Mouse (Mus musculus) embryo, embryonic 11.5 days (tissue): ENCODE measurements around the gene Mta1.

Source experiments
- DNase-seq: peaks from one replicate; pipeline ENCODE4 v3.0.0-alpha.2; 2012; ENCODE audit warnings: low read depth, low spot score

Mta1 gene

DNA sequence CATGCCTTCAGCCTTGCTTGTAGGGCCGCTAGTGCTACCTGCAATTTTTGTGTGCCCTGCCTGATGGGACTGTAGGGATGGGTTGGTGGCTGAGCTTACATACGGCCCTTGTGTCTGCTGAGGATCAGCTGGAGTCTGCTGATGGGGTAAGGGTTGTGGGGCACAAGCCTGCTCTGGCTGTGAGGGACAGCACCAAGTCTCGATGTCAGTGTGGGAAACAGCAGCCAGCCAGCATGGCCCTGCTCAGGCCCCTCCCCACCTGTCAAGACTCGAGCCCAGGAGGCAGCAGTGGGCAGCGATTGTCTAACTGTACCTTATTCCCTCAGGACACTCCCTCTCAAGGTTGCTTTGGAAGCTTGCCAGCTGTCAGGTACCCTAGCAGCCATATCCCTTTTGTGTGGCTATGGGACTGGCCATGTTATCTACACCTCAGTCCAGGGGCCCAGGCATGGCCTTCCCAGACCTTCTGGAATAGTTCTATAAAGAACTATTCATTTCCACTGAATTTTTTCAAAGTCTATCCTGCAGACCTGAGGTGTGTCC lies 35.9 kb downstream of the Mta1 start:
- no peak for DNase-seq

DNA sequence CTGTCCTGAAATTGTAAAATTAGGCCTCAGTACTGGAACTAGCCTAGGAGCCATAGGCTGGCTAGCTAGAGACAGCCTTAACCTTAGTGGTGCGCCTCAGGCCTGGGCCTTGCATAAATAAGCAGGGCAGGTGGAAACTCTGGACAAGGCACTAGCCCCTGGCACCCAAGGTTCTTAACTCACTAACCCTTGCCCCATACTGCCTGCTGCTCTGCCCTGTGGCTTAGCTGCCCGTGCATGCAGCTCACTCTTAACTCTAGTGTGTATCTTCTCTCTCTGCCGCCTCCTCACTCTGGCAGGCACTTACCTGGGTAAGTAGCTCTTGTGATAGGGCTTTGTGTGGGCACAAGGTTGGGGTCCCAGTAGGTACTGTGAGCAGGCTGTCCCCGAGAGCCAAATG lies 36.4 kb downstream of the Mta1 start:
- no peak for DNase-seq

DNA sequence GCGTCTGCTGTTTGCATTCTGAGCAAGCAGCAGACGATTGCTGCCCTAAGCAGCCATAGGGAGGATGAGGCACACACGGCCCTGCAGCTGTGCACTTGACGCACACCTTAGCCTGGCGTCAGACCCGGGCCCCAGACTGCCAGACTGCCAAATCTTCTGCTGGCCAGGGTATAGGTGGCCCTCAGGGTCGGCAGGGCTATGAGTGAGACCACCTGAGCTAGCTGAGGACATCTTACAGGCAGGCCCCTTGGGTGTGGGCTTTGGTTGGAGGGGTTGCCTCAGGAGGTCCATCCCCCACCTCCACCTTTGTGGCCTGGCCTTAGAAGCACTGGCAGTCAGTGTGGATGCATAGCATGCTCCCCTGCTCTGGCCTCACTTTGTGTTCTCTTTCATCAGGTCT lies 37.3 kb downstream of the Mta1 start:
- DNase-seq = no peak

DNA sequence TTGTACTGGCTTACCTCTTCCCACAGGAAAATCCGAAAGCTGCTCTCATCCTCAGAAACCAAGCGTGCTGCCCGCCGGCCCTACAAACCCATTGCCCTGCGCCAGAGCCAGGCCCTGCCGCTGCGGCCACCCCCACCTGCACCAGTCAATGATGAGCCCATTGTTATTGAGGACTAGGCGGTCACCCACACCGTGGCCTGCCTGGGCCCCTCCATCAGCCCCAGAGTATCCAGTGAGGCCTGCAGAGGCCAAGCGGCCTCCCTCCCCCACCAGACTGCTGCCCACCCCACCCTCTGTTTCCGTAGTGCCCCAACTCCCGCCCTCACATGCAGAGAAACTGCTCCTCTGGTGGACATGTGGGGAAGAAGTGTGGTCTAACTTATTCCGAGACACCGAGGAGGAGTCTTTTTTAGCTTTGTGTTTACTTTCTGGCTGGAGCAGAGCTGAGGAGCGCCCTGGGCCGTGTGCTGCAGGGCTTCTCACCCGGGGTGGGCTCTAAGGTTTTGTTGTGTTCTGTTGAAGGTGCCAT lies 38.5 kb downstream of the Mta1 start:
- no peak for DNase-seq

DNA sequence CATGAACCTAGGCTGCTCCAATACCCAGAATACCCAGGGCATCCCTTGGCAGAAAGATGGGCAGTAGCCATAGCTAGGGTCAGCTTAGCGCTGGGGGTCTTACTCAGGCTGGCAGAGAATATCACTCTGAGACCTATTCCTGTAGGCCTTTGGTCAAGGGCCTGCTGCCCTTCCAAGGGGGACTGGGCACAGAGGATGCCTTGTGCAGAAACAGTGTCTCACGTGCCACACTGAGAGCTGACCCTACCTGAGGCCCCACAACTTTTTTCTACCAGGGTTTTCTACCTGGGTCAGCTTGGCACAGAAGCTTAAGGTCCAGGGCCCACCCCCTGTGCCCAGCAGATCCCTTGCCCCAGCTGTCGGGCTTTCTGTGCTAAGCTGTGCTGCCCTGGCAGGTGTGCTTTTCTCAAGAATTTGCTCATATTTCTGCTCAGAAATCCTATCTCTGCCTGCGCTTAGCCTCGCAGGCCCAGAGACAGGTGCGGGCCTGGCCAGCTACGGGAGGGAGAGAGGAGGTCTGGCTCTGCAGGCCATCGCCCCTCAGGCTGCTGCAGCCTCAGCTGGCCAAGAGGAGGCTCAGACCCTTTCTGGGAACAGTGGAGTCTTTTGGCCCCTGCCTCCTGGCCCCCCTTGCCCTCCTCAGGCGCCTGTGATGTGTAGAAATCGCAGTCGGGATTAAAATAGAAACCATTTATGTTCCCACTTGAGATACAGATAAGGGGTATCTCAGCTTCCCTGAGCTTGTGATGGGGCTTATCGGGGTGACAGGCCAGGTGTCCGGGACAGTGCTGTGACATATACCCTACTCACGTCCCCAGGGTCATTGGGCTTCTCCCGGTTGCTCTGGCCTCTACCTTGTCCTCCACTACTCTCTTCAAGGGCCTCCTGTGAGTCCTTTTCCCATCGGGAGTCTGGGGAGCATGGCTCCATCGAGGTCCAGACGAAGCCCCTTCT lies 39.5 kb downstream of the Mta1 start:
- no peak for DNase-seq

DNA sequence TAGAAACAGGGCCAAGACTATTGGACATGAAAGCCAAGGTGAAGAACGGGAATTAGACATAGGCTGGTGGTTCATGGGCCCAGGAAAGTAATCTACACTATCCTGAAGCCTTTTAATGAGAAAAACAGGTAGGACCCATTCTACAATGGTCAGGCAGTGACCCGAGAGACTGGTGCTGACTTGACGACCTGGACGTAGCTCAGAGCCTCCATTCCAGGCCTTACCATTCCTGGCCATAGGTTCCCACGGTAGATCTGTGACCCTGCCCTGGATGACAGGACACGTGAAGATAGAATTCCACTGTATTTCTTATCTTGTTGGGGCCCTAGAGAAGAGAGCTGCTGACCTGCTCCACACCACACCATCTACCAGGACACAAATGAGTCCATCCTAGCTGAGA lies 40.2 kb downstream of the Mta1 start:
- no peak for DNase-seq

DNA sequence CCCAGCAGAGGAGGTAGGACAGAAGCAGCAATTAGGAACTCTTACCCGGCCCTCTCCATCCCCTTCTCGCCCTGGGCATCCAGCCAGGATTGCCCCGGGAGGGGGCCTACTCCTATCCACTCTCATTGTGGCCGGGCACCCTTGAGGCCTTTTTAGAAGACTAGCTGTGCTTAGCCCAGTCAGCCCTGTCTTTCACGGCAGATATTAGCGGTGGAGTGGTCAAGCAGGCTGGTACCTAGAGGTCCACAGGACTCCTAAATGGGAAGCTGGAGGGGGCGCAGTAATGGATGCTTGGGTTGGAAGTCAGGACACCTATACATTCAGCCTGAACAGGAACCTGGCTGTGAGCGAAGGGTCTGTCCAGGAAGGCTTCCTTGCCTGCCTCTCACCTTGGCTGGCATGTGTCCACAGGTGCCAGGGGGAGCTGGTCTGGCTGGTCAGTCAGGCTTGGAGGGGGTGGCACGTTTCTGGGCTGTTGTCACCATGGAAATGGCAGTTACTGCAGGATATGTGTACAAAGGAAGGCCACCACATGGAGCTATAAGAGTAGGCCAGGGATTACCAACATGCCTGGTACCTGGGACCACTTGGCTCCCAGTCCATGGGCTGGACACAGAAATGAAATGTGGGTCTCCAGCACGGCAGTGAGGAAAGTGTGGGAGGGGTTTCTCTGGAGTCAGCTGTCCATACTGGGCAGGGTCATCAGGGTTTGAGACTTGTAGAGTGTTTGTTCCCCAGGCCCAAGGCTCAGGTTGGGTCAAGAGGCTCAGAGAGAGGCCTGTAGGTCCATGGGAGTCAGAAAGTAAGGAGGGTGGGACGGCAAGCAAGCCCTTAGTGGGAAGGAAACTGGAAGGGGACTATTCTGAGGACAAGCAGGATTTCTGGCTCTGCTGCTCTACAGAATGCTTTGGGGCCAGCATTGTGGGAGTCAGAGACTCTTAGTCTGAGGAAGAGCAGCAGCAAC lies 41.1 kb downstream of the Mta1 start:
- DNase-seq = no peak

DNA sequence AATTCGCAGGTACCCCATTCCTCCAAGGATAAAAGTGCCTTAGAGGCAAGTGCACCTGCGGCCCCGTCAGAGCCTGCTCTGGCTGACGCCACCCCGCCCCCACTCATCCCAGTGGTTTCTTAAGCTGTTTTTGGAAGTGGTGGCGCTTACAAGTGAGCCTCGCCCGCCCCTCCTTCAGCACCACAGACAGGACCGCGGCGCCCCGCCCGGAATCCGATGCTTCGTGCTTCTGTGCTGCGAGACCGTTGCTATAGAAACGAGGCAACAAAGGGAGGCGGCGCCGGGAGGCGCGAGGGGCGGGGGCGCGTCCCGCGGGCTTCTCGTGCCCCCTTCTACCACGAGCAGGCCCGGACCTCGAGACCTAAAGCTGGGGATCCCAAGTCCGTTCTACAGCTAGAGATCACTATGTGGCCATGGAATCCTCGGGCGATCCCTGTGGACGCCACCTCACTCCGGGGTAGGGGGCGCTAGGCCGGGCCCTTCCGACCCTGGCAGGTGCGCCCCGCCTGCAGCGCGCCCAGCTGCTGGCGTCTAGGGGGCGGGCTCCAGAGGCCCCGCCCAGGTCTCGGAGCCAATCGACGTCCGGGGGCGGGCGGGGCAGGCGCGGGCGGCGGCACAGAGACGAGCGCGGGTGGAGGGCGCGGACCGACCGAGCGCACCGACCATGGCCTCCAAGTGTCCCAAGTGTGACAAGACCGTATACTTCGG lies 42.0 kb downstream of the Mta1 start, which contains the start of gene Crip2:
TSS of gene Crip2 (plus strand) at position 329 of the 708 bp plus-strand sequence.
- peak; percentile 84 for DNase-seq

DNA sequence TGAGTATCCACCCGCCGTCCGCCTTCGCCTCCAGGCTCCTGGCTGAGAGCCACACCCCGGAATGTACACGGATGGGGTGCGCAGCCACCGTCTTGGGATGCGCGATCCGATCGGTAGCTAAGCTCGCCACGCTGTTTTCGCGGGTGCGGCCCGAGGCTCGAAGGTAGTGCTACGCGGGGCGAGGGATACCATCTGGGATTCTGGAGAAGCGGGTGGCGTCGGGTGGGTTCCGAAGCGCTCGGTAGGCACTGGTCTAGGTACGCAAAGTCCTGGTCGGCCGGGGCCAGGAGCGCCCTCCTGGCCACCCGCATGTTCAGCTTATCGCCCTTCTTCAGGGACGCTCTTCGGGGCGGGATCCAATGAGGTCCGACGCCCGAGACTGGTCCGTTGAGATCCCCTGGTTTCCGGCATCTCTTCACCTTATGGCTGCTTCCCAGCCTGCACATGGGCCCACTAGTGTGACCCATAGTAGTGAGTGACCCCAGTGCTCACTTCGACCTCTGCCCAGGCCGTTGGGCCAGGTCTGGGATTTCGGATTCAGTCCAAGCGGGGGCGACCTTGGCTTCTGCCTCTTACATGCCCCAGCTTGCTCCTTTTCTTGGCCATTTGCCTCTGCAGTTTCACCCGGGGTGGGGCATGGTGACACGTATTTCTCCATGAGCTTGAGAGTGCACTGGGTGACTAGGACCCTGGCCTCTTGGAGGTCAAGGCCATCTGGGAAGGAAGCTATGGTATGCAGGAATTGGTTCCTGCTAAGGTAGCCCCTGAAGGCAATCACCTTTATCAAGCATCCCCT lies 42.7 kb downstream of the Mta1 start:
- no peak for DNase-seq

DNA sequence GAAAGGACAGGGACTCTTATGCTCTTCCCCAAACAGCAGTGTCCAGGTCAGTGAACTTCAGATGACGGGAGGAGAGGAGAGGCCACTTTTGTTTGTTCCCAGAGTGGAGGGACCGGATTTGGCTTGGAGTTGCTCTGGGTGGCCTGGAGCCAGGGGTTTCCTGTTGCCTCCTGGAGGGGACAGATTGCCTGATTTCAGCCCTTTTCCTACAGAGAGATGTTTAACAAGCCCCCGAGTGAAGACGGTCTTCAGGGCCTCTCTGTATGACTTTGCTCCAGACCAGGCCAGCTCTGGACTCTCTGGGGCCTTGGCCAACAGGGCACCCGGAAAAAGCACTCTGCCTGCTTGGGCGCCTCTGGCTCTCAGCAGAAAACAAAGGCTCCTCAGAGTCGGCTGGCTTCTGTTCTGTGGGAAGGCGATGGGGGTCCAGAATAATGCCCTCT lies 43.5 kb downstream of the Mta1 start:
- DNase-seq = no peak

DNA sequence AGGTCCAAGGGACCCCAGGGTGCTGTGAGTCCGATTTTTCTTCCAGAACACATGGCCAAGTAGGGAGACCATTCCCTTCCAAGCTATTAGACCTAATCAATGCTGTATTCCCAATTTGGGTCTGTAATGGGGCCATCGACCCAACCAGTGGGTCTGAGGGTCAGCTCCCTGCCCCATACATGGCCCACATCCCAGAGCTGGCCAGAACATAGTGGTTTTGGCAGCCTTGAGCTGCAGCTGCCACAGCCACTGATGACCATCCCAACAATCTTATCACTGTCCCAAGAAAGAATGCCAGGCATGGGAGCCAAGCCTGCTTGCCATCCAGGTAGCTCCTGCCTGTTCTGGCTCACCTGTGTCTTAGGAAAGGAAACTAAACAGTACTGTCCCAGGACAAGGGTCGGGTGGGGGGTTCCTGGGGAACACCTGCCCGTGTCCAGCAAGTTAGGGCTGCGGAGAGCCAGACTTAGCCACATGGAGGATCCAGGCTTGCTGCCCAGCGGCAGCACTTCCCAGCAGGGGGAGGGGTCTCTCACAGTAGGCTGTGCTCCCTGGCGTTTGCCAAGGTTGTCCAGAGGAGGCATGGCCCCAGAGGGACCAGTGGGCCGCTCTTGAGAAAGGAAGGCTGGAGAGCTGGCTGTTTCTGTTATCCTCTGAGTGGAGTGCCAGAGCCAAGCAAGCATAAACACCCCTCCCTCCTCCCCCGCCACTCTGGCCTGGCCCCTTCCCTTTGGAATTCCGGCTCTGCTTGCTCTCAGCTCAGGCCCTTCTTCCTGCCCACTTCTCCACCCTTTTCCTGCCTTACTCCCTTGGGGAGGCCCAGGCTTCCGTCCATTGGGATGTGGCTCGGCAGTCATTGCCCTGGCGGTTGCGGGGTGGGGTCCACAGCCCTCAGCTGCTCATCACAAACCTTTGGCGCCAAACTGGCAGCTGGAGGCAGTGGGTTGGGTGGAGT lies 44.2 kb downstream of the Mta1 start:
- peak; percentile 41 for DNase-seq

DNA sequence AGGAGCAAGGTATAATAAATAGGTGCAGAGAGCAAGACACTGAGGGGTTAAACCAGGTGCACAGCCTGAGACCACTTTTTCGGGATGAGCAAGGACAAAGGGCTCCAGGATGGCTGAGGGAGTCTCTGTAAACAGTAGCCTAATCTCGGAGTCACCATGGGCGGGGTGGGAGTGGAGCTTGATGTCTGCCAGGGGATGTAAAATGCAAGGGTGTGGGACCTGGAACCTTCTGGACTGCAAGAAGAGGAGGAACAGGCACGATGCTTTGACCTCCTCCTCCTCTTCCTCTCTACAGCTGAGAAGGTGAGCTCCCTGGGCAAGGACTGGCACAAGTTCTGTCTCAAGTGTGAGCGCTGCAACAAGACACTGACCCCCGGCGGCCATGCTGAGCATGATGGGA lies 45.1 kb downstream of the Mta1 start:
- DNase-seq = no peak

DNA sequence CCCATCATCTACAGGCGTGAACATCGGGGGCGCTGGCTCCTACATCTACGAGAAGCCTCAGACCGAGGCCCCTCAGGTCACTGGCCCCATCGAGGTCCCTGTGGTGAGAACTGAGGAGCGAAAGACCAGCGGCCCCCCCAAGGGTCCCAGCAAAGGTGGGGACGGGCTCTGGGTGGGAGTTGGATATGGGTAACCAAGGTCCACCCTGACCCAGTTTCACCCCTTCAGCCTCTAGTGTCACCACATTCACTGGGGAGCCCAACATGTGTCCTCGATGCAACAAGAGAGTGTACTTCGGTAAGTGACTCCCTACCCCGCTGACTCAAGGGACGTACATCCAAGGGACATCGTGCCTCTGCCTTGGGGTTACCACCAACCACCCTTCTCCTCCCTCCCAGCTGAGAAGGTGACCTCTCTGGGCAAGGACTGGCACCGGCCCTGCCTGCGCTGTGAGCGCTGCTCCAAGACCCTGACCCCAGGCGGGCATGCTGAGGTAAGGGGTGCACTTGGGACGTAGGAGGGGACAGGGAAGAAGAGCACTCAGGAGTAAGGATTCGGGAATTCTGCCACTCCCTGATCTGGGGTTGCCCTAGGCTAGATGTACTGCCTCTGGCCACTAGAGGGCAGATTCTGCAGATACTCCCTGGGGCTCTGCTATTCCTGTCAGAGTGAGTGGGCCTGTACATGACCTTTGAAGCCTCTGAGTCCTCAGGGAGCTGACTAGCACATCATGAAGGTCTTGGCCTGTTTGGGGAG lies 46.1 kb downstream of the Mta1 start:
- DNase-seq = no peak

DNA sequence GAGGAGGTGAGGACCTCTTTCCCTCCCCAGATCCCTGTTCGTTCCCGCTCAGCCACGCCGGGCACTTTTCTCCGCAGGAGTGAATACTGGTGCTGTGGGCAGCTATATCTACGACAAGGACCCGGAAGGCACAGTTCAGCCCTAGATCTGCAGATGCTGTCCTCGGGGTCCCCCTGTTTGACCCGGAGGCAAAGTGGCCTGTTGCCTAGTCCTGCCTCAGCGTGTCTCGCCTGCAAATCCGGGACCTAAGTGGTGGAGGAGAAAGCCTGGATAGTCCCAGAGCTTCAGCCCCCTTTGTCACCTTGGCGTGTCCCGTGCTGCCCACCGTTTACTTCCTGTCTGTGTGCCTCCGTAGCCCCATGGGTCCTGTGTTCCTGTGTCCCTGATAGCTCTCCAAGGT lies 46.8 kb downstream of the Mta1 start:
- no peak for DNase-seq

DNA sequence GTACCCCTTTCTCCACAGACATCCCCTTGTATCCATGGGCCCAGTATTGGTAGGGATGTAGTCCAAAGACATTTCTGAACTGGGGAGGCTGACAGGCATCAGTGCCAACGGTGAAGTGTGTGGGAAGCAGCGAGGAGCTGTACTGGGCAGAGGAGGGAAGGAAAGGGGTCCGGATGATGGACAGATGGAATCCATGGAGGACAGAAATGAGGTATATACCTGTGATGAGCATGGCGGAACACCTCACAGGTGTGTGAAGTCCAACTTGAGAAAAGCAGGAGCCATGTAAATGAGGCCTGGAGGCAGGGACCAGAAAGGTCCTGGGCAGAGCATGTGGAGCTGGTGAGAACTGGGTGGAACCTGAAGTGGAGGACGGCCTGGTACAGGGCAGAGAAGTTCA lies 47.5 kb downstream of the Mta1 start:
- DNase-seq = no peak

DNA sequence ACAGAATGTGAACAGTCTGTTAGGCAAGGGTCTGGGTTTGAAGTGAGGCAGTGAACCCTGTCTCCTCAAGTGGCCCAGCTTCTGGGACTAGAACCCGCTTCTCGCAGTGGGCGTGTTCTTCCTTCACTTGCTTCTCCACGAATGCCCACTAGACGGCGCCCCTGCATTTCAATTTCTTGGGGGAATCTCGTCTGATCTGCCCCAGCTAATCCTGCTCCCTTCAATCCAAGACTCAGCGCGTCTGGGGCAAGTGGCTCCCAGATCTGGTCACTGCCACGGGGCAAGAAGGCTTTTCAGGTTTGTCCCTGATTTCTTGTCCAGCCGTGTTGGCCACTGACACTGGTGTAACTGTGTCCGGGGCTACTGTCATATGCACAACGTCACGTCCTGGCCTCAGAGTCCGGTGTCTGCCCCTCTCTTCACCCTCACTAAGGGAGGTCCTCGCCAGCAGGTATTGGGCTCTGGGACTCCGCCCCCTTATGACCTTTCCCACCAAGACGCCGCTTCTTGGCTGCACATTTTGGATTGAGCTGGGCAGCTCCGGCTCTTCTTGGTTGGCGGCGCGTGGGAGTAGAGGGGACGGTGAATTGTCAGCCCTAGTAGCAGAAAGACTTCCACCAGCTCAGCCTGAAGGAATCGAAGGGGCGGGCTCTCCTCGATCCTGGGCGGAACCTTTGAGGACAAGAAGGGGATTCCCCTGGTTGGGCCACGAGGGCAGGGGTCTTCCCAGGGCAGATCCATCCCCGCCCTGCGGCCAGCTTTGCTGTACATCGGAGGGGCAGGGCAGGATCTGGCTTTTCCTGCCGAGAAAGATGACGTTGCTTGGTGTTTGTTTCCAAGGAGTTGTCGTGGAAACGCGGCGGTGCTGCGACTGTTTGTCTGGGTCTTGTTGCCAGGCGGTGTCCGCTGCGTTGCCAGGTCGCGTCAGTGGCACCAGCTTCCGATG lies 48.3 kb downstream of the Mta1 start, which contains the start of gene Crip1:
TSS of gene Crip1 (plus strand) at position 205 of the 946 bp plus-strand sequence.
- DNase-seq = peak; percentile 53

DNA sequence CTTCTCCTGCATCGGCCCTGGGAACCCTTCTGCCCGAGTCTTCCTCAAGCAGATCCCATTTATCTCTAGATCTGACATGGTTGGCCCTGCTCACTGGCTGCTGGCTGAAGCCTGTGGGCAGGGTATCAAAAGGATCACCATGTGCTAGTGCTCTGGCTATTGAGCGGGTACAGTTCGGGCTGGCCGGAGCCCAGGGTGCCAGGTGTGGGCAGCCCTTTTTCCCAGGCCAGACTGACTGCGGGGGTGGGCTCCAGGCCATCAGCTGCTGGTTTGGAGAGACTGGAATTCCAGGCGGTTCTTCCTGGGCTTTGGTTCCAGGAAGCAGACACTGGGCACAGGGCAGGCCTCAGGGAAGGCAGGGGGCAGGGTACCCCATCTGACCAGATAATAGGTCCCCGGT lies 49.4 kb downstream of the Mta1 start:
- DNase-seq = no peak
